Mouse (Mus musculus) left cerebral cortex, adult 2 months (tissue): ENCODE data around the gene Bcl7a. TPM values are rescaled to one million over a fixed set of nuclear protein-coding genes. Genes with fewer than 3 reads are reported as not detected.

ENCODE experiments used
- DNase-seq, 2 experiments: peaks; one replicate each; pipeline ENCODE4 v3.0.0; 2021 to 2022; ENCODE audit warnings: low spot score in 2 of 2, mixed read lengths in 1 of 2; ENCODE audit errors: extremely low spot score in 1 of 2
- H3K27ac ChIP-seq: fragments of 200-600 bp; 2 replicates; pipeline ENCODE4 v1.8.1; 2022
- H3K4me3 ChIP-seq: fragments of 200-600 bp; 2 replicates; pipeline ENCODE4 v1.8.1; 2022
- CTCF ChIP-seq: fragments of 200-600 bp; IDR thresholded peaks from 2 replicates; pipeline ENCODE4 v1.8.1; 2022; ENCODE audit warnings: antibody characterized with exemption, mild to moderate bottlenecking, moderate library complexity
- intact Hi-C: fragments of 180-260 bp; cut with DNase I; formaldehyde crosslinking; loops from one replicate; pipeline ENCODE4 v1.15.1; 2025
- total RNA-seq, 2 experiments: library from RNA; stranded (reverse); gene quantifications; 2 replicates each; pipeline ENCODE4 v1.2.3; 2021

Gene Bcl7a
- total RNA-seq, 2 experiments from 2014 or later: 65.4 to 68.2 TPM

DNA sequence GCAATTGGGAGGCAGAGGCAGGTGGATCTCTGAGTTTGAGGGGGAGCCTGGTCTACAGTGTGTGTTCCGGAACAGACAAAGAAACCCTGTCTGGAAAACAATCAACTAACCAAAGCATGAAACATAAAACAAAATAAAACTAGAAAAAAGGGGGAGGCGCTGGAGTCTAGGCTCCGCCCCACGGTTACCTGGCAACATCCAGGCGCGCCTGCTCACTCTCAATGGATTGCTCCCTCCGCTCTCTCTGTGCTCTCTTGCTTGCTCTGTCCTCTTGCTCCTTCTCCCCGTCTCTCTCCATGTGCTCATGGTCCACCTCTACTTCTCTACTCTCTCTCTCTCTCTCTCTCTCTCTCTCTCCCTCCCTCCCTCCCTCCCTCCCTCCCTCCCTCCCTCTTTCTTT is 39.1 kb downstream of the Bcl7a start:
- TF ChIP-seq CTCF: no peak
- Histone ChIP-seq H3K4me3 (no peak overlapping the region), H3K27ac (no peak overlapping the region)
- no peak for DNase-seq
- intact Hi-C loops: no loop called here

DNA sequence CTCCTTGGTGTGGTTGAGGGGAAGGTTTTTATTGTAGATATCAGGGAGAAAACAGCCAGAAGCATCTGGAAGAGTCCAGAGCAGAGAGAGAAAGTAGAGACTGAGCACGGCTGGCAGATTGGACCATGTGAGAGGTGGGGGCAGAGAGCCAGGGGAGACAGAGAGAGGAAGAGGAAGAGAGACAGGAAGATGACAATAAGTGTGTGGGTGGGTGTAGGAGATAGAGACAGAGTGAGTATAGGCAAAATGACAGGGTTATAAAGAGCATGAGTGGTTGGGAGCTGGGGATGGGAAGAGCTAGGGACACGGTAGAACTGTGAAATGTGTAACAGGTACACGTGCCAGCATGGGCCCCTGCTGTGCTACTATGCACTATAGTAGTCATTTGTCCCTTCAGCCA is 44.8 kb downstream of the Bcl7a start:
- no peak for TF ChIP-seq CTCF

GRCm38 (mm10) chr5:123390536-123391441 is 47.2 kb downstream of the Bcl7a start:
- DNase-seq: no peak
- intact Hi-C loops: loop anchor here (5.0 kb wide), 1 partner anchor 42 kb away; no protein-coding TSS in a partner anchor
- Histone ChIP-seq H3K4me3 (peak overlapping the region; percentile 32; the same call in 1 of the 2 replicates), H3K27ac (no peak overlapping the region)
- TF ChIP-seq CTCF: no peak

More for the DNA sequence above, 44.8 kb downstream of the Bcl7a start:
- intact Hi-C loops: no loop called here
- Histone ChIP-seq H3K27ac (no peak overlapping the region), H3K4me3 (no peak overlapping the region)
- DNase-seq: no peak

DNA sequence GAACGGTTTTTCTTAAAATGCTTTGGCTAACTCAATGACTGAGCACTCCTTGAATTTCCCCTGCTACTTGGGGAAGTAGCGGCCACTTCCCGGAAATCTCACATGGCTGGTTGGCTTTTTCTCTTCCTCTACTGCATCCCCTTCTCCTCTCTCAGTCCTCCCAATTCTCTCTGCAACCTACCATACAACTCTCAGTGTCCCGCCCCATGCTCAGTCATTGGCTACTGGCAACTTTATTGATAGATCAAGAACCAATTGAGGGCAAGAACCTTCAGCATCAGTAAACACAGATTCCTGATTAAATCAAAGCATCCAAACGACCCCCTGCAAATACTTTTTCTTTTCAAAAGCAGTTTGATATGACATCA is 47.8 kb downstream of the Bcl7a start:
- DNase-seq: peak in 1 of 2 experiments; percentile 56
- H3K27ac ChIP-seq: no peak overlapping the region
- H3K4me3 ChIP-seq: peak overlapping the region; percentile 32; the same call in 1 of the 2 replicates
- intact Hi-C loops: loop anchor here (5.0 kb wide), 1 partner anchor 41 kb away; no protein-coding TSS in a partner anchor
- TF ChIP-seq CTCF: no peak

DNA sequence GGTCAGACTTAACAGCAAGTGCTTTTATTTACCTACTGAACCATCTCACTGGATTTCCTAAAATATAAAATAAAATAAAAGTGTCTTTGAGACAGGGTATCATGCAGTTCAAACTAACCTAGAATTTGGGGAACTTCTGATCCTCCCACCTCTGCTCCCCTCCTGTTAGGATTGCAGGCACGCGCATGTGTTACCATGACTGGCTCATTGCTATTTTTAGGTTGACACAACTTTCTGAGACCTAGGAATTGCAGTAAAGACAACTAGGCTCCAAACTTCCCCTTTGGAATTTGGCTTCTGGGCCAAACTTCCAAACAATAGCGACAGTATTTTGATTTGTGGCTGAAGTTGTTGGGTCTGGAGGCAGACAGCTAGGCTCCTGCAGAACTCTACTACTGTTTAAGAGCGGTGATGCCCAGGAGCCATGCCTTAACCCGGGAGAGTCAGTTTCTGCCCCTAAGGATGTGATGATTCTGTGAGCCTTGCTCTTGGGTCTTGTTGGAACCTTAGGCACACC is 50.2 kb downstream of the Bcl7a start:
- H3K27ac ChIP-seq: peak overlapping the region; percentile 90
- no peak for DNase-seq
- TF ChIP-seq CTCF: no peak
- intact Hi-C loops: loop anchor here (5.0 kb wide), 1 partner anchor 38 kb away; no protein-coding TSS in a partner anchor
- H3K4me3 ChIP-seq: peak overlapping the region; percentile 90

DNA sequence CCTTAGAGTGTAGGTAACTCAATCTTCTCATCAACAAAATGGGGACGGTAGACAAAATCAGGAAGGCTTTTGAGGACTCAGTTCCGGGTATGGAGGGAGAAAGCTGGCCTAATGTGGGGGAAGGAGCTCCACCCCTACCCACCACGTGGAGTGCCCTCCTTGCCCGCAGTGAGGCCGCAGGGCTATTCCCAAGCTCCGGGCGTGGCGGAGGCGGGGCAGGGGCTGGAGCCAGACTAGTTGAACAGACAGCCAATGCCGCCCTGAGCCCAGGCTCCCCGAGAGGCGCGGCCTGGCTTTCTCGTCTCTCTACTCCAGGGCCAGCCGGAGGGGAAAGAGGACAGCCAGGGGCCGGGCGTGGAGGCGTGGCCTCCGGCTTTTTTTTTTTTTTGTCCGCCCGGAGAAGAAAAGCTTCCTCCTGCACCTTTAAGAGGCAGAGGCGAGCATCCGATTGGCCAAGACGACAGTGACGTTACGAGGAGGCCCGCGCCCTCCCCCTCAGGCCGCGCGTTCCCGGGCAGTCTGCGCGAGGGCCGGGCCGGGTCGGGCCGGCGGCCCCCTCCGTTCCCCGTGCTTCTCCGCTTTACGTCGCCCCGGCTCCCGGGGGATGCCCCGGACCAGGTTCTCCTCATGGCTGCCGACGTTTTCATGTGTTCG is 50.8 kb downstream of the Bcl7a start, which contains the start of gene Mlxip:
Gene Mlxip, plus strand, starts transcription at position 496 of the 654 bp plus-strand sequence.
- DNase-seq: peak; percentile 85 to 89
- TF ChIP-seq CTCF: peak; percentile 6
- peak within 1 kb of the TSS; percentile 90 for H3K4me3 ChIP-seq
- H3K27ac ChIP-seq: peak within 1 kb of the TSS; percentile 90
- intact Hi-C loops: loop anchor here (5.0 kb wide), 1 partner anchor 38 kb away; no protein-coding TSS in a partner anchor

GRCm38 (mm10) chr5:123394957-123395881 is 51.6 kb downstream of the Bcl7a start:
- TF ChIP-seq CTCF: no peak; the same call in 1 of the 2 replicates
- Histone ChIP-seq H3K27ac (peak overlapping the region; percentile 90), H3K4me3 (peak overlapping the region; percentile 90)
- intact Hi-C loops: loop anchor here (5.0 kb wide), 1 partner anchor 37 kb away; no protein-coding TSS in a partner anchor
- DNase-seq: no peak

DNA sequence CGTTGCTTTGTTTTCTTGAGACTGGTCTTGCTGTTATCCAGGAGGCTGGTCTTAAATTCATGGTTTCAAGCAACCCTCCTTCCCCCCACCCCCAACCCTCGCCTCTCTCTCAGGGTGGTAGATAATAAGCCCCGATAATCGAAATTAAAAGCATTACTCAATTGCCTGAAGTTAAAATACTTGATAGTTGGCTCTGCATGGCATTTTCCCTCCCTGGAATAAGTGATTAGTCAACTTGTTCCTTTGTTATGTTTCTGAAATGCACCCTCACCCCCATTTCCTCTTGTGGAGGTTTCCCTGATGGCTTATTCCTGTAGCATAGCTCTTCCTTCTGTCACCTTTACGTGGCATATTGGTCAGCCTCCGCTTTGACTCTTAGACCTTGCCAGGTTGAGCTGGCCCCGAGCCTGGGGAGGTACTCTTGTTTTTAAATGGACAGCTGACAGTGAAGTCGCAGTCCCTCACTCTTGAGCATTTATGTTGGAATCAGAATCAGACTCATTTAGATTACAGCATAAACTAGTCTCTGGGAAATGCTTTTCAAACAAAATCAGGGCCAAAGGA is 53.3 kb downstream of the Bcl7a start:
- no peak for DNase-seq
- TF ChIP-seq CTCF: no peak
- intact Hi-C loops: no loop called here
- H3K27ac ChIP-seq: peak overlapping the region; percentile 37
- H3K4me3 ChIP-seq: peak overlapping the region; percentile 90

DNA sequence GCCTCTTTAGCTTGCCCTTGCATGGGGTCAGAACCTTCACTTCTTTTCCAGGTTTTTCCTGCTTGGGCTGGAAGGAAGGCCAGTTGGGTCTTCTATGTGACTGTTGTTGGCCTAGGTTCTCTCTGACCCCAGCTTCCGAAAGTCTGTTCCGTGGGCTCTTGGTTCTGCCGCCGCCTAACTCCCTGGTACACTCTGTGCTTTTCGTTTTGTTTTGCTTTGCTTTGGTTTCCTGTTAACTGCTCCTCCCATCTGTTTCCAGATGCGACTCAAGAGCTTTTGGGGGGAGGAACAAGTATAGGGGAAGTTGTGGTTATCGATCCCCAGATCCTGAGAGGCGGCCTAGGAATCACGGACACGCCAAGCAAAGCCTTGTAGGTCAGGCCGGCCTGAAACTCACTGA is 54.2 kb downstream of the Bcl7a start:
- H3K4me3 ChIP-seq: peak overlapping the region; percentile 90
- no peak for TF ChIP-seq CTCF
- intact Hi-C loops: no loop called here
- no peak for DNase-seq
- H3K27ac ChIP-seq: peak overlapping the region; percentile 37

- intact Hi-C loops: no loop called here
- Histone ChIP-seq H3K27ac (no peak overlapping the region), H3K4me3 (no peak overlapping the region)
- no peak for TF ChIP-seq CTCF
- no peak for DNase-seq
Observed at GRCm38 (mm10) chr5:123398856-123399498, 55.3 kb downstream of the Bcl7a start.
